Mouse (Mus musculus) forebrain, embryonic 12.5 days (tissue): Measurements from ENCODE around the gene Cfap299. TPM values are rescaled to one million over a fixed set of nuclear protein-coding genes. Genes with fewer than 3 reads are reported as not detected.
A peak's percentile ranks its signal among the peaks of the same experiment; 100 is the strongest.

Experiments
- ATAC-seq: fragments of 200-750 bp; cut with Nextera tagmentation; 2 replicates; pipeline ENCODE4 v1.8.0; 2017; ENCODE audit warnings: moderate TSS enrichment; ENCODE audit not compliant: low FRiP score
- H3K27ac ChIP-seq: fragments of 300-500 bp; sonication (generic); 2 replicates; pipeline ENCODE4 v1.5.1; 2016; ENCODE audit warnings: mild to moderate bottlenecking
- H3K27me3 ChIP-seq: fragments of 300-500 bp; sonication (generic); 2 replicates; pipeline ENCODE4 v1.6.1; 2016; ENCODE audit warnings: mild to moderate bottlenecking
- H3K36me3 ChIP-seq: fragments of 300-500 bp; sonication (generic); replicated peaks from 2 replicates; pipeline ENCODE4 v1.6.1; 2016; ENCODE audit warnings: mild to moderate bottlenecking
- H3K4me1 ChIP-seq: fragments of 300-500 bp; sonication (generic); 2 replicates; pipeline ENCODE4 v1.6.1; 2016
- H3K4me2 ChIP-seq: fragments of 300-500 bp; sonication (generic); 2 replicates; pipeline ENCODE4 v1.6.1; 2016; ENCODE audit warnings: mild to moderate bottlenecking, moderate library complexity
- H3K4me3 ChIP-seq: fragments of 300-500 bp; sonication (generic); replicated peaks from 2 replicates; pipeline ENCODE4 v1.5.1; 2016; ENCODE audit warnings: mild to moderate bottlenecking
- H3K9ac ChIP-seq: fragments of 300-500 bp; sonication (generic); 2 replicates; pipeline ENCODE4 v1.6.1; 2016; ENCODE audit warnings: mild to moderate bottlenecking
- H3K9me3 ChIP-seq: fragments of 300-500 bp; sonication (generic); 2 replicates; pipeline ENCODE4 v1.6.1; 2016
- WGBS: fragments of 180-500 bp; shearing (Covaris S2); methylation state at CpG from one replicate; pipeline ENCODE4 v1.1.7; 2016; 5-methylcytosine and 5-hydroxymethylcytosine counted together
- polyA plus RNA-seq: library from polyadenylated mRNA; unstranded; fragments of >200 nt; fragmentation: Nextera tagmentation; extraction: Ambion mirVana; gene quantifications from 2 replicates; pipeline ENCODE4 v1.2.1, GENCODE M21; 2016

Gene Cfap299
- polyA plus RNA-seq, 1 experiment from 2014 or later = 0.46 TPM

DNA sequence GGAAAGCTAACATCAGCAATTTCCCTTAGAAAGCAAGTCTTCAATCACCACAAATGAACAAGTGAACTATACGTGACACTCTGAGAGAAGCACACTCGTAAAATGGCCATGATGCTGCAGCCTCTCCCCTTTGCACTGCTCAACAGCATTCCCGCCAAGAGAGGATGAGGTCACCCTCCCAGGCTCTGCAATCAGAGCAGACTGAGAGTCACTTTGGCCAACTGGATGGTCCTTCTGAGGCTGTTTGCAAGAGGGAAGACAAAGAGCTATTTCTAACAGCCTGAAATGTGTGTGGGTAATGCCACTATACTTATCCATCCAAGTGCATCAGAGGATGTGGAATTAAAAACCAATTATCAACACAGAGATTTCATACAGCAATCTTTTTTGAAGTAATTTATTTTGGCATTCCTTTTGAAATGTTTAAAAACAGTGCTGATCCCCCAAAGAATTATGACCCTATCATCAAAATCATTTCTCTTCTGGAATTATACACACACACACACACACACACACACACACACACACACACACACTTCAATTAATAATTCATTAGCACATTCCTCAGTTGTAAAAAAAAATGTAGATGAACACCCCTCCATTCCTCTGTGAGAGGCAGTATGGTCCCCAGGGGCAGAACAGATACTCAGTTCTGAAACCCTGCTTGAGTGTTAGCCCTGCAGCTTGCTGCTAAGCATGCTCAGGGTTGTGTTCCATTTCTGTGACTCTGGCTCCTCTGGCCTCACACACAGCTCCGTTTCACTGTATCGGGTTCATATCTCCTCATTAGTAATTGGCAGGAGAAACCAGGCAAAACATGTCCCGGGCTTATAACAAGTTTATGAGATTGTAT is 403.3 kb downstream of the Cfap299 start:
- H3K27ac ChIP-seq = no peak overlapping the region
- no peak overlapping the region for H3K9ac ChIP-seq
- H3K4me3 ChIP-seq = no peak overlapping the region
- ATAC-seq = peak; percentile 74; the same call in 1 of the 2 replicates
- no peaks in the 10 kb centered on the region for H3K36me3 ChIP-seq
- H3K27me3 ChIP-seq = no peaks in the 10 kb centered on the region
- WGBS = 54% methylated on average over 6 of the region's 6 CpGs
- H3K4me2 ChIP-seq = no peak overlapping the region
- no peaks in the 10 kb centered on the region; the same call in 1 of the 2 replicates for H3K4me1 ChIP-seq
- no peaks in the 10 kb centered on the region for H3K9me3 ChIP-seq

DNA sequence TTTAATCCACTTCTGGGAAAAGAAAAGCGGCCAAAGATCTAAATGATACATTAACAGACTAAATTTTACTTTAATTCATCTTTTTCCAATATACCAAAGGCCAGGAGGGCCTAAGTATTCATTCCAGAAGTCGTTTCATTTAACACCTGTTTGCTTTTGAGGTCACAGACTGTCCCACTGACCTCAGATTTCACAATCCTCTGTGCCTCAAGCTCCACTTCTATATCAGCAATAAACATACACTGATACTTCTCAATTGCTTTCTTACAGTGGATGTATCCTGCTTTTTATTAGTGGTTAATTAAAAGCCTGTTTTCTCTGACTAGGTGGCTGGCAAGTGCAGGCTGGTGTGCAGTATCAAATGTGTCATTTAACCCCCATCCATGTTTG is 403.9 kb downstream of the Cfap299 start:
- H3K27ac ChIP-seq = no peak overlapping the region
- 73% methylated on average over 2 of the region's 2 CpGs for WGBS
- no peak for ATAC-seq
- H3K36me3 ChIP-seq = no peaks in the 10 kb centered on the region
- H3K9me3 ChIP-seq = no peaks in the 10 kb centered on the region
- no peak overlapping the region for H3K9ac ChIP-seq
- no peaks in the 10 kb centered on the region for H3K27me3 ChIP-seq
- no peaks in the 10 kb centered on the region; the same call in 1 of the 2 replicates for H3K4me1 ChIP-seq
- H3K4me3 ChIP-seq = no peak overlapping the region
- H3K4me2 ChIP-seq = no peak overlapping the region

DNA sequence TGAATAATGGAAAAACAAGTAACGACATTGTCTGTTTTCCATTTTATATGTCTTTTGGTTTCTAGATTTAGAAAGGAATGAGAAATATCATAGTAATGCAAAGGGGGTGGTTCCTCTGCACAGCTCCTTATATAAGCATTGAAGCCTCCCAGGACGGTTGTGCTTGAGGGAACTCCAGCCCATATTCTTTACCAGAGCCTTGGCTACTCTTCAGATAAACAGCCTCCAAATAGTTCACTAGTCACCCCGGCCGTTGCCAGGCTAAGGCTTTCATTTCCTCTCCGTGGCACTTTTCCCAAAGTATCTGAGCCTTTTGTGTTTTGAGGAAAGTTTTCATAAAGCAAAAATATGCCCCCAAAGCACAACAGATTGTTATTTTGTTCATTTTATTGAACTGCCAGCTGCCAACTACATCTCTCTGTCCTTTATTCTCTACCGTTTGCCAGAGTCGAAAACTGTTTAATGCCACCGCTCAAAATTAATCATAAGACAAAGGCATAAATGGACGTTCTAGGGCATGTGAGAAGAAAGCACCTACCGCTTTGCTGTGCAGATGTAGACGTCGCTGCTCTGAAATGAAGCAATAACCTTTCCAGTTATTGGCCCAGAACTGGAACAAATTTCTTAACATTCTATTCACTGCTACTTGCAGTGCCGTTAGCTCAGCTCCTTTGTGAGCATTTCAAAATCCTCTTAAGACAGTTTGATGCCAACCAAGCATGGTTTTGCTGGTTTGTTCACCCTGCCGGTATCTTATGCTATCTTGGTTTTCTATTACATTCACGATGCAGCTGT is 433.0 kb downstream of the Cfap299 start:
- WGBS = 75% methylated on average over 15 of the region's 15 CpGs

DNA sequence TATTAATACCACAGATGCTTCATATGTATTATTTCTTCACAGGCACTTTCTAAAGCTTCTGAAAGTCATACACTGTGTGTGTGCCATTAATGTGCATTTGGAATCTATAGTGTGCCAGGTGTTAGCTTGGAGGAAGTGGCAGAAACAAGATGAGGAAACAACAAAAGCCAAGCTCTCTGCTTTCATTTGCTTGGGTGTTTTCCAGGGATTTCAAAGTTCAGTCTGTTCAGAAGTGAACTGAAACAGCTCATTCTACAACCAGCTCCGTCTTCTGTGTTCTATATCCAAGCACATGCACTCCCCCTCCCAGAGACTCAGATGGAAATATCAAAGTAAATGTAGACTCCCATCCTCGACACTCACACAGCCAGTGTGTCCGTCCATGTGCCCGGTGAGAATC is 449.5 kb downstream of the Cfap299 start:
- ATAC-seq = no peak
- no peaks in the 10 kb centered on the region for H3K4me1 ChIP-seq
- 86% methylated on average over 4 of the region's 4 CpGs for WGBS

More for the DNA sequence above, 433.0 kb downstream of the Cfap299 start:
- no peaks in the 10 kb centered on the region for H3K9me3 ChIP-seq
- H3K4me3 ChIP-seq = no peak overlapping the region
- 0 out of 2 replicates have a peak, but pooled peaks cover 4% of the 10 kb centered on the region for H3K4me1 ChIP-seq
- H3K9ac ChIP-seq = no peak overlapping the region
- no peak overlapping the region for H3K4me2 ChIP-seq
- no peak for ATAC-seq
- no peaks in the 10 kb centered on the region for H3K36me3 ChIP-seq
- H3K27ac ChIP-seq = no peak overlapping the region
- H3K27me3 ChIP-seq = no peaks in the 10 kb centered on the region

DNA sequence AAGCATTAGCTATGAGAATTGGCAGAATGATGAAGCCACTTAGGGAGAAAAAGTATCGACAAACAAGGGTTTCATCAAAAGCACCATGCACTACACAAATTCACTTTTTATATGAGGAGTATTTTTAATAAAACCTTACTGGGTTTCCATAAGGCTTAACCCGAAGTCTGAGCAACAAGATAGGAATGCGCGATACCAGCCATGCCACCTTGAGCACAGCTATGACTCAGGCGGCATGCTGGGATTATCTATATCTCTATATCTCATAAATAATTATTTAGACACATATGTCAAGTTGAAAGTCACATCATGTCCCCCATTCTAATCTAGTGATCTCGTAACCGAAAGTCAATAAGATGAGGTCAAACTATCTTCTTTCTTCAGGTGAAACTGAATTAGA is 453.0 kb downstream of the Cfap299 start:
- Histone ChIP-seq H3K36me3 (no peaks in the 10 kb centered on the region), H3K4me1 (no peaks in the 10 kb centered on the region), H3K4me3 (no peak overlapping the region), H3K9ac (no peak overlapping the region), H3K4me2 (no peak overlapping the region), H3K27ac (no peak overlapping the region), H3K27me3 (no peaks in the 10 kb centered on the region), H3K9me3 (no peaks in the 10 kb centered on the region)
- no peak for ATAC-seq
- WGBS = 95% methylated on average over 7 of the region's 7 CpGs

More for the DNA sequence above, 449.5 kb downstream of the Cfap299 start:
- H3K27ac ChIP-seq = no peak overlapping the region
- H3K4me2 ChIP-seq = no peak overlapping the region
- H3K9ac ChIP-seq = no peak overlapping the region
- H3K36me3 ChIP-seq = no peaks in the 10 kb centered on the region
- H3K9me3 ChIP-seq = no peaks in the 10 kb centered on the region
- H3K27me3 ChIP-seq = no peaks in the 10 kb centered on the region
- no peak overlapping the region for H3K4me3 ChIP-seq

DNA sequence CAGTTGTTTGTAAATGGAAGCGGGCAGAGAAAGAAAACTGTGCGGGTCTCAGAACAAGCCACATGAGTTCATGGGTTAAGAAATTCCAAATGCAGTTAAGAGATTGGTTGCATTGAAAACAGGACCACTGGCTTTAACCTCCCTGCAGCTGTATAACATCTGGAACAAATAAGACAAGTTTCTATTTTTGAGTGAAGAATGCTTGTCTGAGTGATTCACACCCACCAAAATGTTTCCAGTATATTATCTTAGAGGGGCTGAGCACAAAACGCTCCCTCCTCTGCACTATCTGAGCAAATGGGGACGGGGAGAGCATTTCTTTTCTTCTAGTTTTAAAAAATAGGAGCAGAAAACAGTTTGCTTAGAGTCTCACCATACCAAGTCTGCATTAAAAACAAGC is 458.6 kb downstream of the Cfap299 start:
- Histone ChIP-seq H3K4me2 (no peak overlapping the region), H3K36me3 (no peaks in the 10 kb centered on the region), H3K27me3 (no peaks in the 10 kb centered on the region), H3K4me3 (no peak overlapping the region), H3K27ac (no peak overlapping the region), H3K9ac (no peak overlapping the region), H3K4me1 (no peaks in the 10 kb centered on the region), H3K9me3 (no peaks in the 10 kb centered on the region)
- WGBS = 74% methylated on average over 4 of the region's 4 CpGs
- no peak for ATAC-seq

DNA sequence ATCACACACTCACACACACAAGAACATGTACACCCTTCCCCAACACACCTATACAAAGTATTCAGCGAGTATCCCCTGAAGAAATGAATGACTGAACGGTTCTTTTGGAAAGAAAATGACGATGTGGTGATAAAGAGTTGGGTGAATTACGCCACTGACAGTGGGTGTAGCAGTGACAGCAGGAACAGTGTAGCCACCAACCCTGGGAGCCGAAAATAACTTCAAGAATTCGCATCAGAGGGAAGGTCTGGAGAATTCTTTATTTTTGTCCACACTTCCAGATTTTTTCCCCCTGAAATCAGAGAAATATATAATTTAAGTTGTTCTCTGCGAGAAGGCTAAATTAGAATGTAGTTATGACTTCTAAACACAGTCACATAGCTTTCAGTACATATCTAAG is 459.5 kb downstream of the Cfap299 start:
- Histone ChIP-seq H3K9me3 (no peaks in the 10 kb centered on the region), H3K4me3 (no peak overlapping the region), H3K27ac (no peak overlapping the region), H3K4me2 (no peak overlapping the region), H3K27me3 (no peaks in the 10 kb centered on the region), H3K9ac (no peak overlapping the region), H3K4me1 (no peaks in the 10 kb centered on the region), H3K36me3 (no peaks in the 10 kb centered on the region)
- WGBS = 91% methylated on average over 7 of the region's 7 CpGs
- ATAC-seq = no peak

DNA sequence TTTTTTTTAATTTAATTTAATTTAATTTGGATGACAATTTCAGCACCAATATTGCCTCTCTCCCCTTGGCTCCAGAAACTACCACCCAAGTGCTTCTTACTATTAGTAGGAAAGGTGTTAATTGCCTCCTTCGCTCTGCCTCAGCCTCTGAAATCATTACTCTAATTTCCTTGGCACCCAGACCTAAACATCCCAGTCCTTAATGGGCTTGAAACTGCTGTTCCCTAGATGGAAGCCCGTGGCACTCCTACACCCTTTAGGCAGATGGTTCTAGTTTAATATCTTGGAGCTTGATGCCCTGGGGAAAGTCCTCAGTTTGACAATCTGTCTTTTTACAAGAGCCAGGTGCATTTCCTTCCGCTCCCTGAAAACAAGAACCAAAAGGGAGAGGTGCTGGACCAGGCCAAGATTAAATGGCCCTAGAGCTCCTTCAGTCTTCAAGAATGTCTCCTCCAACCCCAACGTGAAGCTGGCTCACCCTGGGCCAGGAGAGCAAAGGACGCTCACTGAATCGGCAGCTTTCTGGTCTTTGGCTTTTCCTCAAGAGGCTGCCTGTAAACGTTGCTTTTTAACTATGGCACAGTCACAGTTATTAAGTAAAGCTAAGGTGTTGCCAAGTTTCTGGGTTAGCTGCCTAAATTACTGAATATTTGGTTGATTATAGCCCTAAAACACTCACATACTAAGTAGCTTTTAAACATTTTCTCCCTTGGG is 461.9 kb downstream of the Cfap299 start:
- Histone ChIP-seq H3K9ac (no peak overlapping the region), H3K4me3 (no peak overlapping the region), H3K4me1 (no peaks in the 10 kb centered on the region), H3K27me3 (no peaks in the 10 kb centered on the region), H3K36me3 (no peaks in the 10 kb centered on the region), H3K27ac (no peak overlapping the region), H3K9me3 (no peaks in the 10 kb centered on the region), H3K4me2 (no peak overlapping the region)
- no peak for ATAC-seq
- 75% methylated on average over 7 of the region's 7 CpGs for WGBS

DNA sequence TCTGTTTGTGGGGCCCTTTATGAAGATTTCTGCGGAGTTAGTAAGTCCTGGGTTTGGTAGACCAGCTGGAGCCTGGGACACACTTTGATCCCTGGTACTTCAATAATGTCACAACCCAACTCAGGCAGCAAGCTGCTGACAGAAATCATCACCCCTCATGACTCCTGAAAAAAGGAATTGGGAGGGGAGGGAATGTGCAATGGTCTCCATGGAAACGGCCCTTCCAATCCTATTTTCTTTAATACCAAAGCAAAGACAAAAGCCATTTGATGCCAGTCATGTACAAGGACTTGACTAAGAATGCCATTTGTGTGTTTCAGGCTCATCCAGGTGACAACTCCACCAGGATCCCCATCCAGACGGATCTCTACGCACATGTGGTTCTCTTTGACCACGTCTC is 472.4 kb downstream of the Cfap299 start:
- no peak overlapping the region for H3K27ac ChIP-seq
- no peak for ATAC-seq
- peaks cover 5% of the 10 kb centered on the region for H3K4me1 ChIP-seq
- no peak overlapping the region for H3K9ac ChIP-seq
- no peak overlapping the region for H3K4me2 ChIP-seq
- no peak overlapping the region for H3K4me3 ChIP-seq
- no peaks in the 10 kb centered on the region for H3K9me3 ChIP-seq
- H3K27me3 ChIP-seq = no peaks in the 10 kb centered on the region
- no peaks in the 10 kb centered on the region for H3K36me3 ChIP-seq
- 50% methylated on average over 5 of the region's 5 CpGs for WGBS

DNA sequence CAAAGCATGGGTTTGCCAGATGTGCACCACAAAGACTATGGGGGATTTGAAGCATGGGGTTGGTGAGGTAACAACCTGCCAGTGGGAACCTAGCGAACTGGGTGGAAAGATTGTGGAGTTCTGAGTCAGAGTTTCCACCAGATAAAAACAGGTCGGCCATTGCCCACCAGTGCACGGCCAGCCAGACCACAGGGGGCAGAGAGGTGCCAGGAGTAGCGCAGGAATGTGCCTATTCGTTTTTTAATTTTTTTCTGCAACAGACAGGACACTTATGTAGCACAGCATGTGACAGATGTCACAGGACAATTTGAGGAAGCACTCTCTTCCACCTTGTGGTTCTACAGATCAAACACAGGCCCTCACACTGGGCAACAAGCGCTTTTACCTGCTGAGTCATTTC is 475.7 kb downstream of the Cfap299 start:
- Histone ChIP-seq H3K27ac (no peak overlapping the region), H3K36me3 (no peaks in the 10 kb centered on the region), H3K4me3 (no peak overlapping the region), H3K9ac (no peak overlapping the region), H3K4me1 (peaks cover 5% of the 10 kb centered on the region), H3K4me2 (no peak overlapping the region), H3K27me3 (no peaks in the 10 kb centered on the region), H3K9me3 (no peaks in the 10 kb centered on the region)
- 90% methylated on average over 6 of the region's 6 CpGs for WGBS
- ATAC-seq = no peak

DNA sequence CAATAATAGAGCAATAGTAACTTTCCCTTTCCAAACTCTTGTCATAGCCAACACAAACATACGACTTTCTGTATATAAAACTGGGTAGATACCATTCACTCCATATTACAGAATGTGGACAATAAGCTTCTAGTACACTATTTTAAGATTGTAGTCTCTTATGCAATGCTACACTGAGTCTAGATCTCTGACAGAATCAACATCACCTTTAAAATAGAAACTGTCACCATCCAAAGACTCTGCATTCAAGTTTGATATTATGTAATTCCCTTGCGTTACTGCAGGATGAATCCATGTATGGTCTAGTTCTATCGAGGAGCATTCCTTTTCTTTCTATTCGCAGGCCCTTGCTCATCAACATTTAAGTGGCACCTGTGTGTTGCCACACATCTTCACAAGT is 477.4 kb downstream of the Cfap299 start:
- Histone ChIP-seq H3K27ac (no peak overlapping the region), H3K9me3 (no peaks in the 10 kb centered on the region), H3K9ac (no peak overlapping the region), H3K4me1 (peaks cover 2% of the 10 kb centered on the region), H3K36me3 (no peaks in the 10 kb centered on the region), H3K4me3 (no peak overlapping the region), H3K27me3 (no peaks in the 10 kb centered on the region), H3K4me2 (no peak overlapping the region)
- WGBS = 94% methylated on average over 4 of the region's 4 CpGs
- ATAC-seq = no peak

DNA sequence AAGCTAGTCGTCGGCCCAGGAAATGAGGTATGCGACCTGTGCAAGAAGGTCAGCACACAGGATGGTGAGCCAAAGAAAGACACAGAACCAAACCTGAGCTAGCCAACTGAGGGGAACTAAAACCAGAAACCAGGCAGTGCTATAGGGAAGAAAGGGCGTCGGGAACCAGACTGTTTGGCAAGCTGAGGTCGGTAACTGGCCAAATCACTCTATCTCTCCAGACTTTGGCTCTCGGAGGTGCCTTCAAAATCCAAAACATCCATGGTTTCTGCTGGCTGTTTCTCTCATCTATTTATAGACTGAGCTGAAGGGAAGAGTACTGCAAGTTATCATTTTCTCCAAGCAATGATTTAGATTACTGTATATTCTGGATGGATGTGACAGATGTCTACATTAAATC is 477.9 kb downstream of the Cfap299 start:
- H3K27me3 ChIP-seq = no peaks in the 10 kb centered on the region
- no peak overlapping the region for H3K4me3 ChIP-seq
- WGBS = 92% methylated on average over 7 of the region's 7 CpGs
- H3K9me3 ChIP-seq = no peaks in the 10 kb centered on the region
- H3K4me2 ChIP-seq = no peak overlapping the region
- no peaks in the 10 kb centered on the region for H3K4me1 ChIP-seq
- H3K36me3 ChIP-seq = no peaks in the 10 kb centered on the region
- no peak overlapping the region for H3K27ac ChIP-seq
- ATAC-seq = no peak
- H3K9ac ChIP-seq = no peak overlapping the region
